Mouse (Mus musculus) erythroblast, embryonic 14.5 days (primary cell): ENCODE measurements around the gene Mycbpap.

ENCODE experiments used
- GATA1 ChIP-seq: IDR thresholded peaks from 2 replicates; pipeline ENCODE4 v1.6.1; 2012; ENCODE audit warnings: low read length, inconsistent platforms, mixed read lengths
- TAL1 ChIP-seq: IDR thresholded peaks from 3 replicates; pipeline ENCODE4 v1.6.1; 2012; ENCODE audit warnings: low read length, inconsistent platforms, mixed read lengths

DNA sequence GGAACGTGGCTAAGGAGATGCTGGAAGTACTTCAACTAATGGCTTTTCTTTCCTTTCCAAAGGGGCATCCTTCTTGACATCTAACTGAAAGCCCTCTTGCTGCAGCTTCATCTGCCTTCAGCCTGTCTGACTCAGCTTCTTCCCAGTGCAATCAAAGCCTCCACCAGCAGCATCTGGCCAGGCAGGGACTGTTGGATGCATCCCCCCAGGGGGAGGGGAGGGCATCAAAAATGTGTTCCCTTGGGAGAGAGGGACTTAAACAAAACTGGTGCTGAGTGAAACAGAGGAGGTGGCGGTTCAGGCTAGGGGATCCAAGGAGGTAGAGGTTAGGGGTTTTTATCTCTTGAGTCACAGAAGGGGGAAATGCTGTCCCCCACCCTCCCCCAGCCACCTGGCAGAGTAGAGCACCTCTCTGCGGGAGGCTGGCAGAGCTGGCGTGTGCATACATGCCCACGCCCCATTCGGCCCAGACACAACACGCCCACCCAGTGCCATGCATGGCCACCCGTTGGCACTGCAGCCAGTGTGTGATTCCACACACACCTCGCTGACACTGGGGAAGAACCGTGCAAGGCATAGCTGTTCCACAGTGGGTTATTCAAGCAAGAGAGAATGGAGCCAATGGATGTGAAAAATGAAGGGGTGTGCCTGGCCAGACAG lies 66.3 kb downstream of the Mycbpap start:
- TF ChIP-seq TAL1 (no peak), GATA1 (no peak)
